Mouse (Mus musculus): ENCODE data around the gene Ldlrad3. TPM values are rescaled to one million over a fixed set of nuclear protein-coding genes. Genes with fewer than 3 reads are reported as not detected.
A peak's percentile ranks its signal among the peaks of the same experiment; 100 is the strongest.

The Ldlrad3 gene
- polyA plus RNA-seq, 1 experiment from 2014 or later = 29.0 TPM

DNA sequence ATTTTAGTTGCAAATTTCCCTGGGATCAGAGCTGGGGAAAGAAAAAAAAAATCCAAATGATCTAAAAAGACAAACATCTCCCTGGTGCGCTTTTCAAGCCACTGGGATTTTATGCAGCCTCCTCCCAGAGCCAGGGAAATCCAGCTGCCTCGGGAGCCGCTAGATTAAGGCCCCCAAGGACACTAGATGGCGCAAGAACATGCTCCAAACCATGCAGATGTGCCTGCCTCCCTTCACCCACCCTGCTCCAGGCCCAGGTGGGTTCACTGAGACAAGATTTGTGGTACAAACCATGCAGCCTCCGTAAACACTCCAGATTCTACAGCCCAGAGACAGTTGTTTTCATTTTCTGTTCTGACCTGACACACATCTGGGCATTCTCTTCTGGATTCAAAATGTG, 155.5 kb downstream of the Ldlrad3 start:
- Histone ChIP-seq H3K9me3 (ENCODE audit: control insufficient read depth, low read length) (no peaks in the 10 kb centered on the region), H3K36me3 (ENCODE audit: control insufficient read depth, insufficient read depth) (no peaks in the 10 kb centered on the region), H3K4me2 (ENCODE audit: low read length) (no peak overlapping the region), H3K4me3 (replicated peaks; ENCODE audit: low read length) (no peak overlapping the region), H3K4me1 (replicated peaks; ENCODE audit: control insufficient read depth, insufficient read depth, low read length) (peaks cover 35% of the 10 kb centered on the region), H3K27ac (ENCODE audit: low read length) (0 out of 2 replicates have a peak overlapping the region, but pooled peaks have one; percentile 27), H3K27me3 (replicated peaks; ENCODE audit: control insufficient read depth, insufficient read depth, low read length) (no peaks in the 10 kb centered on the region), H3K9ac (replicated peaks; ENCODE audit: low read depth, low read length) (no peak overlapping the region)
- 14% methylated on average over 5 of the region's 5 CpGs for WGBS
- peak; percentile 74 for ATAC-seq

- H3K27me3 ChIP-seq (replicated peaks; ENCODE audit: control insufficient read depth, insufficient read depth, low read length) = no peaks in the 10 kb centered on the region
- peak; percentile 12; the same call in 1 of the 2 replicates for ATAC-seq
- peak overlapping the region; percentile 1; the same call in 1 of the 2 replicates for H3K27ac ChIP-seq (ENCODE audit: low read length)
- 47% methylated on average over 6 of the region's 6 CpGs for WGBS
- H3K4me1 ChIP-seq (replicated peaks; ENCODE audit: control insufficient read depth, insufficient read depth, low read length) = peaks cover 35% of the 10 kb centered on the region
- H3K4me3 ChIP-seq (replicated peaks; ENCODE audit: low read length) = no peak overlapping the region
- no peak overlapping the region for H3K4me2 ChIP-seq (ENCODE audit: low read length)
- H3K9me3 ChIP-seq (ENCODE audit: control insufficient read depth, low read length) = no peaks in the 10 kb centered on the region
- no peak overlapping the region for H3K9ac ChIP-seq (replicated peaks; ENCODE audit: low read depth, low read length)
- H3K36me3 ChIP-seq (ENCODE audit: control insufficient read depth, insufficient read depth) = no peaks in the 10 kb centered on the region
Observed at GRCm38 (mm10) chr2:102030152-102030551, 156.0 kb downstream of the Ldlrad3 start.

- Histone ChIP-seq H3K27me3 (replicated peaks; ENCODE audit: control insufficient read depth, insufficient read depth, low read length) (no peaks in the 10 kb centered on the region), H3K36me3 (ENCODE audit: control insufficient read depth, insufficient read depth) (no peaks in the 10 kb centered on the region), H3K4me2 (ENCODE audit: low read length) (no peak overlapping the region), H3K27ac (ENCODE audit: low read length) (peak overlapping the region; percentile 49; the same call in 1 of the 2 replicates), H3K9me3 (ENCODE audit: control insufficient read depth, low read length) (no peaks in the 10 kb centered on the region), H3K4me3 (replicated peaks; ENCODE audit: low read length) (no peak overlapping the region), H3K4me1 (replicated peaks; ENCODE audit: control insufficient read depth, insufficient read depth, low read length) (peaks cover 39% of the 10 kb centered on the region), H3K9ac (replicated peaks; ENCODE audit: low read depth, low read length) (no peak overlapping the region)
- peak; percentile 53 for ATAC-seq
- WGBS = 9% methylated on average over 5 of the region's 5 CpGs
Observed at GRCm38 (mm10) chr2:102029682-102030081, 156.5 kb downstream of the Ldlrad3 start.

DNA sequence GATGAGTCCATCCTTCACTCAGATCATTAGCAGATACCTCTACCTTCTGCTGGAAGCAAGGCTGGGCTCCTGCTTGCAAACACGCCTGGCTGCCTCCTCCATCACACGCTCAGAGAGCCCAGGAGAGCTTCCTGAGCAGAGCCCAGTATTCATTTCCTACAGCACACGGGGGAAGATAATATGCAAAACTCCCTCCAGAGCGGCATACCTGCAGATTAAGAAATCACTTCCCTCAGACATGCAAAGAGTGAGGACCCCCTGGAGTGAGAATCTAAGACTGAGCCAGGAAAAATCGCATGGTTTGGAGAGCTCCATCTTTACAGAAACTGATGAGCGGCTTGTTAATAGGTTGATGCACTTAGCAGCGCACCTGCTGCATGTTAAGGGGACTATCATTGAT, 158.9 kb downstream of the Ldlrad3 start:
- Histone ChIP-seq H3K9ac (replicated peaks; ENCODE audit: low read depth, low read length) (no peak overlapping the region), H3K9me3 (ENCODE audit: control insufficient read depth, low read length) (no peaks in the 10 kb centered on the region), H3K4me3 (replicated peaks; ENCODE audit: low read length) (no peak overlapping the region), H3K27ac (ENCODE audit: low read length) (no peak overlapping the region), H3K4me2 (ENCODE audit: low read length) (no peak overlapping the region), H3K4me1 (replicated peaks; ENCODE audit: control insufficient read depth, insufficient read depth, low read length) (peaks cover 27% of the 10 kb centered on the region), H3K27me3 (replicated peaks; ENCODE audit: control insufficient read depth, insufficient read depth, low read length) (no peaks in the 10 kb centered on the region), H3K36me3 (ENCODE audit: control insufficient read depth, insufficient read depth) (no peaks in the 10 kb centered on the region)
- ATAC-seq = no peak
- WGBS = 51% methylated on average over 7 of the region's 7 CpGs

GRCm38 (mm10) chr2:102026156-102026555, 160.0 kb downstream of the Ldlrad3 start:
- 95% methylated on average over 9 of the region's 9 CpGs for WGBS
- ATAC-seq = no peak

DNA sequence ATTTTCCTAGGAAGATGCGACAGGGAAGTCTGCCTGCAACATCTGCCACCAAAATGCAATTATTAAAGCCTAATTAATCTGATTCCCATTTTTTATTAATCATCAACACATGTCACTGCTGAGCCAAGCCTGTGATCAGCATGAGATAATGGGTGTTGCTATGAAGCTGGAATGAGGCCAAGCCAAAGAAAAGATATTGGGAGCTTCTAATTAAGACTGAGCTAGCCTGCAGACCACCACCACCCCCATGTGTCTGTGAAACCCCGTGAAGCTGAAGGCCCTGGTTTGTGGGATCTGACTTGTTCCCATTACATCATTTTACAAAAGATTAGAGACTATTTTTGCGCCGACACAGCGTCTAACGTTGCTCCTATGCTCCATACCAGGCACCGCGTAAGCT, 161.7 kb downstream of the Ldlrad3 start:
- no peaks in the 10 kb centered on the region for H3K9me3 ChIP-seq (ENCODE audit: control insufficient read depth, low read length)
- ATAC-seq = peak; percentile 32; the same call in 1 of the 2 replicates
- H3K4me3 ChIP-seq (replicated peaks; ENCODE audit: low read length) = no peak overlapping the region
- H3K9ac ChIP-seq (replicated peaks; ENCODE audit: low read depth, low read length) = no peak overlapping the region
- 39% methylated on average over 8 of the region's 8 CpGs for WGBS
- no peaks in the 10 kb centered on the region for H3K36me3 ChIP-seq (ENCODE audit: control insufficient read depth, insufficient read depth)
- H3K4me2 ChIP-seq (ENCODE audit: low read length) = no peak overlapping the region
- peaks cover 16% of the 10 kb centered on the region for H3K4me1 ChIP-seq (replicated peaks; ENCODE audit: control insufficient read depth, insufficient read depth, low read length)
- peak overlapping the region; percentile 30 for H3K27ac ChIP-seq (ENCODE audit: low read length)
- no peaks in the 10 kb centered on the region for H3K27me3 ChIP-seq (replicated peaks; ENCODE audit: control insufficient read depth, insufficient read depth, low read length)

More at GRCm38 (mm10) chr2:102026156-102026555, 160.0 kb downstream of the Ldlrad3 start:
- H3K27me3 ChIP-seq (replicated peaks; ENCODE audit: control insufficient read depth, insufficient read depth, low read length) = no peaks in the 10 kb centered on the region
- H3K4me1 ChIP-seq (replicated peaks; ENCODE audit: control insufficient read depth, insufficient read depth, low read length) = peaks cover 28% of the 10 kb centered on the region
- H3K36me3 ChIP-seq (ENCODE audit: control insufficient read depth, insufficient read depth) = no peaks in the 10 kb centered on the region
- H3K9me3 ChIP-seq (ENCODE audit: control insufficient read depth, low read length) = no peaks in the 10 kb centered on the region
- H3K9ac ChIP-seq (replicated peaks; ENCODE audit: low read depth, low read length) = no peak overlapping the region
- no peak overlapping the region for H3K27ac ChIP-seq (ENCODE audit: low read length)
- H3K4me2 ChIP-seq (ENCODE audit: low read length) = no peak overlapping the region
- no peak overlapping the region for H3K4me3 ChIP-seq (replicated peaks; ENCODE audit: low read length)

GRCm38 (mm10) chr2:102021371-102022084, 164.7 kb downstream of the Ldlrad3 start:
- no peak overlapping the region for H3K9ac ChIP-seq (replicated peaks; ENCODE audit: low read depth, low read length)
- no peaks in the 10 kb centered on the region for H3K36me3 ChIP-seq (ENCODE audit: control insufficient read depth, insufficient read depth)
- no peaks in the 10 kb centered on the region for H3K9me3 ChIP-seq (ENCODE audit: control insufficient read depth, low read length)
- ATAC-seq = no peak
- no peak overlapping the region for H3K4me3 ChIP-seq (replicated peaks; ENCODE audit: low read length)
- no peak overlapping the region for H3K27ac ChIP-seq (ENCODE audit: low read length)
- WGBS = 46% methylated on average over 11 of the region's 11 CpGs
- peaks cover 12% of the 10 kb centered on the region for H3K4me1 ChIP-seq (replicated peaks; ENCODE audit: control insufficient read depth, insufficient read depth, low read length)
- no peaks in the 10 kb centered on the region for H3K27me3 ChIP-seq (replicated peaks; ENCODE audit: control insufficient read depth, insufficient read depth, low read length)
- no peak overlapping the region for H3K4me2 ChIP-seq (ENCODE audit: low read length)

DNA sequence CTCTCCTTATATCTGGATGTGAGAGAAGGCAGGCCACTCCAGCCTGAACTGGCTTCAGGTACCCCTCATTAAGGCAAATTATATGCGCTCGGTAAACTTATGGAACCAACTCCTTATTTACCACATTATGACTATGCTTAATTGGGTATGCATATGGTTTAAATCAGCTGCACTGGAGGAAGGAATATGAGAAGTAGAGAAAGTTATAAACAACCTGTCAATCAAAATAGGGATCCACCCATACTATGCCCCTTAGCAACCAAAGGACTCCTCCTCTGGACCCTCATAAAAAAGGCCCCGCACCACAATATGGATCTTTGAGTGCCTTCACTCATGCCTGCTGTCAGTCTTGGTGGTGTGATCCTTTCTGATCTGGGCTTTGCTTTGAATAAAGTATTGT, 165.6 kb downstream of the Ldlrad3 start:
- Histone ChIP-seq H3K4me2 (ENCODE audit: low read length) (no peak overlapping the region), H3K4me1 (replicated peaks; ENCODE audit: control insufficient read depth, insufficient read depth, low read length) (peaks cover 12% of the 10 kb centered on the region)
- WGBS = 81% methylated on average over 3 of the region's 3 CpGs

DNA sequence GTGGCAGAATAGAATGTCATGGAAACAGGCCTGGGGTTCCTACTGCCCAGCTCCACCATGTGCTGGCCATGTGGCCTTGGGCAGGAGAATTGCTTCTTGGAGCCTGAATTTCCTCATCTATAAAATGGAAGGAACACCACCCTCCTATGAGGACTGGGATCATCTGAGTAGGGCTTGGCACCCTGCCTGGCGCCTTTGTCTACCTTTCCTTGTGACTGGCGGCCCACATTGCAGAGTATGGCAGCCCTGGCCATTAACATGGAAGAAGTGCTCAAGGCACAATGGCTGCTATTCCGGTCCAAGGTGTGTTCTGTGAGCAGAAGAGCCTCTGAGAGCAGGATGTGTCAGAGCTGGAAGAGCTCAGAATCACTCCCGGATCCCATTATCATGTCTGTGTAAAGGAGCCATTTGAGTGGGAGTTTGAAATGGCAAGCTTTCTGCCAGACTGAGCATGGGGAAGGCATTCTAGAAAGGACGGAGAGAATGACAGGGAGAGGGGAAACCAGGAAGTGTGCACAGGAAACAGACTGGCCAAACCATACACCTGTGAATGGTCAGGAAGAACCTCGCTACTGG, 171.6 kb downstream of the Ldlrad3 start:
- Histone ChIP-seq H3K4me1 (replicated peaks; ENCODE audit: control insufficient read depth, insufficient read depth, low read length) (no peaks in the 10 kb centered on the region), H3K36me3 (ENCODE audit: control insufficient read depth, insufficient read depth) (no peaks in the 10 kb centered on the region), H3K4me3 (replicated peaks; ENCODE audit: low read length) (no peak overlapping the region), H3K9ac (replicated peaks; ENCODE audit: low read depth, low read length) (no peak overlapping the region), H3K4me2 (ENCODE audit: low read length) (no peak overlapping the region), H3K27ac (ENCODE audit: low read length) (no peak overlapping the region), H3K27me3 (replicated peaks; ENCODE audit: control insufficient read depth, insufficient read depth, low read length) (no peaks in the 10 kb centered on the region), H3K9me3 (ENCODE audit: control insufficient read depth, low read length) (no peaks in the 10 kb centered on the region)
- ATAC-seq = no peak
- WGBS = 70% methylated on average over 6 of the region's 6 CpGs

More for the DNA sequence above, 165.6 kb downstream of the Ldlrad3 start:
- no peaks in the 10 kb centered on the region for H3K27me3 ChIP-seq (replicated peaks; ENCODE audit: control insufficient read depth, insufficient read depth, low read length)
- no peak overlapping the region for H3K9ac ChIP-seq (replicated peaks; ENCODE audit: low read depth, low read length)
- no peaks in the 10 kb centered on the region for H3K9me3 ChIP-seq (ENCODE audit: control insufficient read depth, low read length)
- no peak for ATAC-seq
- no peak overlapping the region for H3K4me3 ChIP-seq (replicated peaks; ENCODE audit: low read length)
- no peak overlapping the region for H3K27ac ChIP-seq (ENCODE audit: low read length)
- H3K36me3 ChIP-seq (ENCODE audit: control insufficient read depth, insufficient read depth) = no peaks in the 10 kb centered on the region

Data from forebrain, embryonic 16.5 days (tissue).